Mouse (Mus musculus) thymus, postnatal 14 days (tissue): ENCODE measurements around the gene 2610507B11Rik.

Experiments
- DNase-seq: peaks from one replicate; pipeline ENCODE4 v3.0.0; 2021

Gene 2610507B11Rik

DNA sequence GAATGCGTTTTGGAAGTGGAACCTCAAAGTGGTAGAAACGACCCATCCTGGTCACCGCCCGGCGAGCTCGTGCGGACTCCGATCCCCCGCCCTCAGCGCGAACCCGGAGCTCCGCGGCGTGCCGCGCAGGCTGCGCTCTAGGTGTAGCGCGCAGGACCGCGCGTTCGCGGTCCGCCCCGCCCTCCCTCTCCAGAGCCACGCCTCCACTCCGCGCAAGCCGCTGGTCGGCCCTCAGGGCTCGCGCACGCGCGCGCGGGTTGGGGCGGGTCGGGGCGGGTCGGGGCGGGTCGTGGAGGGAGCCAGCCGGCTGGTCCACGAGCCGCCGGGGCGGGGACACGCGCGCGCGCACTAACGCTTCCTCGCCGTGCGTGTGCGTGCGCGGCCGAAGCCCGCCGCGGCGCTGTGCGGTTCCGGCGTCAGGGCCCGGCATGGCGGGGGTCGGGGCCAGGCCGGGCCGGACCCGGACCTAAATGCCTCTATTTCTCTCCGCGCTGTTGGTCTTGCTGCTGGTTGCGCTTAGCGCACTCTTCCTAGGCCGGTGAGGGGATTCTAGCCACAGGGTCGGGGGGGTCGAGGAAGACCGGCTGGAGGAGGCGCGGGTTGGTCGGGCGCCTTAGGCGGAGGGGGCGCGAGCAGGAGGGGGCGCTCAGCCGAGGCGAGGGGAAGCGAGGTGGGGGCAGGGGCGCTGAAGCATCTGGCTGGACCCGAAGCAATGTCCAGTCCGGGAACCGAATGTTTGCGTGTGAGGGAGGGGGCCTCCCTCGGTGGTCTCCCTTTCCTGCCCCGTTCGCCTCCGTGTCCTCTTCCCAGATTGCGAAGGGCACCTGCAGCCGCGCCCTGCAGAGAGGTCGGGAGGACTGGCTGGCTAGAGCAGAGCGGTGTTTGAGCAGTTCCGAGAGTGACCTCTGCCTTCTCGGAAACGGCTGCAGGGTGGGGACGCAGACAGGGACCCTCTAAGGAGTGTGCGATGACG lies at the start of gene 2610507B11Rik:
TSS of gene 2610507B11Rik (plus strand) at position 373 of the 973 bp plus-strand sequence.
- DNase-seq, result peak; percentile 97

DNA sequence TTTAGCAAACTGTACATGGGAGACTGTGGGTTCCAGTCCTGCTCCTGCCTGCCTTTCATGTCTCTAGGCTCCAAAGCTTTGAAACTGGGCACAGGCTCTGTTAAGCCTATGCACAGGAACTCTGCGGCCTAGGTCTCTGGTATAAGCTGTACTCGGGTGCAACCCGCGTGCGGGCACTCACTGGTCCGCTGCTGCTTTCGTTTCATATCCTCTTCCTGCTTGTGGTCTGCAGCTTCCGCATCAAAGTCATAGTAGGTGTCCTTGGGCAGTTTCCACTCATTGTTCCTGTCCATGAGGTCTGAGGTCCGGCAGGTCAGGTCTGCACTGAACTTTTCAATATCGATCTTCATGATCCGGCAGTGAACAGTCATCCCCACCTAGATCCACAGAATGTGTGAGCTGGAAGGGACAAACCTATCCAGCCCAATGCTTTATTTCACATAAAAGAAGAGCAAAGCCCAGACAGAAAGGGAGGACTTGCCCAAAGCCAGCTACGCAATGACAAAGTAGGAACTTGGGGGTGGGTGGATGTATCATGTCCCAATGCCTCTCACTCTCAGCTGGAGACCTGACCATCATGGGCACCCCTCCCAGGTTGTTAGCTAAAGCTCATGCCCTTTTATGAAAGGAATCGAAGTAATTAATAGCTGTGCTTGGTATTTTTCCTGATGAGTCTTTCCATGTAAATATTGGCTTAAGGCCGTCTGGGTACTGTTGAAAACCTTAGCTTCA lies 48.3 kb upstream of the 2610507B11Rik start:
- no peak for DNase-seq

DNA sequence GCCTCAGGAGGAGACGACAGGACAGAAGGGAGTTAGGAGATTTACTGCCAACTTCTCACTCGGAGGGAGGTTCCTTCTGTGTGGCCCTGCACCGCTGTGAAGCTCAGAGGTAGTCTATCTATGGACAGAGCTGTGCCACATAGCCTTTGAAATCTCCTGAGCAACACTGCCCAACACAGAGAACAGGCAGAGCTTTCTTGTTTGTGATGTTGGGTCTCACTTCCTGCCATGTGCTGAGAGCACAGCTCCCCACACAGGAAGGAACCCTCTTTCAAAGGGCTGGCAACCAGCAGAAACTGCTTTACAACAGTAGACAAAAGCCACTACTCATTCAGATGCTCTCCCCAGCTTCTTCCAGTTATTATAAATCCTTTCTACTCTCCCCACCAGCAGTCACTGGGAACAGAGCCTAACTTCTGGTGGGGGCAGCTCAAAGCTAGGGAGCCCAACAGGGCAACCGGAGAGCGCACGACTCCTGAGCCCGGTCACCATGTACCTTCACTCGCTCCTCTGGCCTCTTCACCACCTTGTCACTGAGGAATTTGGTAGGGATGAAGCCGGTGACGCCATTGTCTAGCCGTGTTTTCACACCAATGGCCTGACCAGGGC lies 45.7 kb upstream of the 2610507B11Rik start:
- DNase-seq, result peak; percentile 41

DNA sequence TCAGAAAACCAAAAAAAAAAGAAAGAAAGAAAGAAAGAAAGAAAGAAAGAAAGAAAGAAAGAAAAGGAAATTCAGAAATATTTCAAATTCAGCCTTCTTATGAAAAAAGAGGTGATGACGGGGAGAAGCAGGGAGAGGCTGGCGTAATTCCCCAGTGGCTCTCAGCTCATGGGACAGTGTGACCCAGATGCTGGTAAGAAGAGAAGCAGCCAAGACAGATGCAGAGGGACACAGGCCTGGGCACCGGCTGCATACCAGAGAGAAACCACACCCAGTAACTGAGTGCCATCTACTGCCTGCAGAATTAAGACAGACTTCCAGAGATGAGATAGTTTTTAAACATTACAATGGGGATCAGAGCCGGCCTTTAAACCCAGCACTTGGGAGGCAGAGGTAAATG lies 38.0 kb upstream of the 2610507B11Rik start:
- DNase-seq, result no peak

DNA sequence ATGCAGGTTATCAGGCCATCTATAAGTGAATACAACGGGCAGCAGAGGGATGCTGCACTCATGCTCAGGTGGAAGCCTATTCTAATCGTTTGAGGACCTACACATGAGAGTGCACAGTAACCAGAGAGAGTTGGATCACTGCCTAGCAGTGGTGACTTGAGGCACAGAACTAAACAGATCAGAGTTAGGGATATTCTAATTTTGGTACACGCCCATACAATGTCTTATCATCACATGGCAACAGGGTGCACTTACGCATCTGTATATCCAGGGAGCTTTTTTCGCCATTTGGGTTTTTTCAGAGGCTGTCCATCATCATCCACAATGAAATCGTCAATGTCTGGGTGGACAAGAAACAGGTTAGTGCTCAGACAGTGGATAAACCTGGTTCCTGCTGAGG lies 30.0 kb upstream of the 2610507B11Rik start:
- DNase-seq, result no peak

DNA sequence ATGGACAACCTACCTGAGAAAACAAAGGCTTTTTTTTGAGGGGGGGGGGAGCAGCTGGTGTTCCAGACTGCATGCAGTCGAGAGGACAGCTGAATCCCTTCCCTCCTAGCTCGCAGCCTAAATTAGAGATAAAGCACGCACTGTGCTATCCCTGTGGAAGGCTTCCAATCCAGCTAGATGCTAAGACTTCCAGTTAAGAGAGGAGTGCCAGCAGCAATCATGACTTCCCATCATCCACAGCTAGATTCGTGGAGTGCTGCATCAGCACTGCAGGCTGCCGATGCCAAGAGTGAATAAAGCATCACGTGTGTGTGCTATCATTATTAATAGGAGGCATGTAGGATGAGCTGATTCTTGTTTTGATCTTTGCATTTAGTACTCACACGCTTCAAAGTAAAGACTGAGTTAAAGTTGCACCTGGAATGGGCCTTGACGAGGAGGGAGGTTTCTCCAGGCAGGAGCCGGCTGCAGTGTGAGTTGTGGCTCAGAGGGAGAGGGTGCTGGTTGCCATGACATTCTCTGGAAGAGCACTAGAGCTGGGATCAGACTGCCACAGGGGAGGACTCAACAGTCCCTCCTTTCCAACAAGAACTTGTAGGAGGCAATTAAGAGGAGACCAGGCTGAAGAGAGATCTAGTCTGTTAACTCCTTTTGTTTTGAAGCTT lies 21.2 kb upstream of the 2610507B11Rik start:
- no peak for DNase-seq

DNA sequence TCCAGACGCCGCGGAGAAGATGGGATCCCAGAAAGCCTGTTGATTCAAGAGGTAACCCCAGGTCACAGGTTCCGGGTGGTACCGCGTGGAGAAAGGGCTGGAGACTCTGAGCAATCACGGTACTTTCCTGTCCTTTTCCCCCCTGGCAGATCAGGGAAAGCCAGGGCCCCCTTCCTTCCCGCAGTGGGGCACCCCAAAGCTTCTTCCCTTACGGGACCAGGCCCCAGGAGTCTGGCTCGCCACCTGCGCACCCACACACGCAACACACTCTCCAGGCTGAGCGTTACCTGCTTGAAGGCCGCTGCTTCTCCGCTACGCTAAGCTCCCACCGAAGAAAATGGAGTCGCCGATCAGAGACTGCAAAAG lies 16.3 kb upstream of the 2610507B11Rik start:
- DNase-seq, result no peak

DNA sequence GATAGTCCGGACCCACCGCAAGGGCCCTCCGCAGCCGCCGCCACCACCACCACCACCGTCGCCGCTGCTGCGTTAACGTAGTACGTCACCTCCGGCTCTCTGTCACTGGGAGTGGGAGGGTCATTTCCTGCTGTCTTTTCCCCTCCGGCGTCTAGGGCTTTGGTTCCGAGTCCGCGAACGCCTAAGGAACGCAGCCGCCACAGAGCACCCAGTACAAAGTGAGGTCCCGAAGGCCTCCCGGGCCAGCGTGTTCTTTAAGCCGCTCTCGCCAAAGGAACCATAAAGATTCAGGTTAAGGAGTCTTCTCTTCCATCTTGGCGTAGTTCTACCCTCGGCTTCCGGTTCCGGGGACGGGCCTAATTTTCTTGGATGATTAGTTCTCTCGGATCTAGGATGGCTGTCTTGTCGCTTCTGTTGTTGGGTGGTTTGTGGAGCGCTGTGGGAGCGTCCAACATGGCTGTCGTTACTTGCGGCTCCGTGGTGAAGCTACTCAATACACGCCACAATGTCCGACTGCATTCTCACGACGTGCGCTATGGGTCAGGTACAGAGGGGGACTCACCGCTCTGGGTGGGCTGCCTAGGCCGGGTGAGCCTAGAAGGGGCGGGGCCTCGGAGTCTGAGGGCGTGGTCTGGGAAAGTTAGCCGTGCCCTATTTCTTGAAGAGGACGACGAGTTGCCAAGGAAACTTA lies 15.8 kb upstream of the 2610507B11Rik start, which contains the start of the genes Sdf2 and Supt6:
TSS of gene Sdf2 (plus strand) at position 120 of the 691 bp plus-strand sequence.
TSS of gene Supt6 (minus strand) at position 361 of the 691 bp plus-strand sequence.
- DNase-seq, result peak; percentile 89

DNA sequence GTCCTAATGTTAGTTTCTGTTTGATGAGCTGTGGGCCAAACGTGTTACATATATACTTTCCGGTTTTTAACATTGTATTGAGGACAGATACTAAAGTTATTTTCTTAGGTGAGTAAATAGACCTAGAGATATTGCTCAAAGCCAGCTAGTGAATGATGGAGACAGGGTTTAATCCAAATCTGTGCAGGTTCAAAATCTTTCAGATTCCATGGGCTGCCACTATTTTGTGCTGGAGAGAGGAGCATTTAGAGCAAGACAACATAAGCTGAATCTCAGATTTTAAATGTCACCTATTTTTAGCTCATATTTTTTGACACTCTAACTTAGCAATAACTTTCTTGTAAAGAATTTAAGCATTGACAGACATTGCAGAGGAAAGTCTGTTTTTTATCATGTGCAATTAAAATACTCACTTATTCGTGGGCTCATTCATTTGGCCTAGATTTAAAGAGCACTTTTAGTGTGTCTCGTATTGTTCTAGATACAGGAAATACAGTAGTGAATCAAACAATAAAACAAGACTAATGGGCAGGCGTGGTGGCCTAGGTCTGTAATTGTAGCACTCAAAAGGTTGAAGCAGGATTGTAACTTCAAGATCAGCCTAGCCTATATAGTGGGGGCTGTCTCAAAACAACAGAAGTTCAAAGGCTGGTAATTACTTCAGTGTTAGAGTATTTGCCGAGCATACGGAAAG lies 15.1 kb upstream of the 2610507B11Rik start:
- no peak for DNase-seq

DNA sequence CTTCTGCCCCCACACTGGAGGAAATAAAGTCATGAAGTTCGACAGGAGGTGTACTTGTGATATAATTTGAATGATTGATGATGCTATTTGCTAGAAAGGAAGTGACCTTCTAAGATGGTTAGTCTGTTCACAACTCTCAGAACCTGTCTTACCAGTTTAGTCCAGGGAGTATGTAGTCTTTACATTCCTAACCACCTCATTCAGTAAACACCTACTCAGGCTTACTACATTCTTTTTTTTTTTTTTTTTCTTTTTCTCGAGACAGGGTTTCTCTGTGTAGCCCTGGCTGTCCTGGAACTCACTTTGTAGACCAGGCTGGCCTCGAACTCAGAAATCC lies 14.6 kb upstream of the 2610507B11Rik start:
- DNase-seq, result no peak

DNA sequence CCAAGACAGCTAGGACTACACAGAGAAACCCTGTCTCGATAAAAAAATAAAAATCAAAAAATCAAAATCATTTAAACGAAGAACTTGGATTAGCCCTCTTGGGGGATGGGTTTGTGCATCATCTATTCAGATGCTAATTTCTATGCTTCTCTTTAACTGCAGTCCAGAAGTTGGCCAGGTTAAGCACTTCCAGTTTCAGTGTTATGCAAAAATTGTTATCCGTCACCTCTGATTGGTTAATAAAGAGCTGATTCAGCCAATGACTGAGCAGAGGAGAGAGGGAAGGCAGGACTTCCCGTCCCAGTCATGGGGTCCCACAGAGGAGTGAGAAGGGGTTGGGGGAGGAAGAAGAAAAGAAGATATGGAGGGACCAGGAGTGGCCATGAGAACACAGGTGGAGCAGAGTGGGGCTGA lies 13.8 kb upstream of the 2610507B11Rik start:
- DNase-seq, result no peak

DNA sequence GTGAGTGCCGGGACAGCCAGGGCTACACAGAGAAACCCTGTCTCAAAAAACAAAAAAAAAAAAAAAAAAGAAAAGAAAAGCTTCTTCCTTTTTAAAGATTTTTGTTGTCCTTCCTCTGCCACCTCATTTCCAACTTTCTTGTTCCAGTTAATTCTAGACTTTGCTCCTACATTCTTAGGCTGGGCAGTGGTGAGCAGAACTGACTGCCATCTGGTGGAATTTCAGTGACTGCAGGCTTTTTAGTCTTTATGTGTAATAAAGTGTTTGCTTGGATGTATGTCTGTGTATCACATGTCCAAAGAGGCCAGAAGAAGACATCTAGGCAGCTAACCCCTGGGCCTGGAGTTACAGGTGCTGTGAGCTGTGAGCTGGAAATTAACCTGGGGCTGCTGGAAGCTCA lies 4.9 kb upstream of the 2610507B11Rik start:
- no peak for DNase-seq

DNA sequence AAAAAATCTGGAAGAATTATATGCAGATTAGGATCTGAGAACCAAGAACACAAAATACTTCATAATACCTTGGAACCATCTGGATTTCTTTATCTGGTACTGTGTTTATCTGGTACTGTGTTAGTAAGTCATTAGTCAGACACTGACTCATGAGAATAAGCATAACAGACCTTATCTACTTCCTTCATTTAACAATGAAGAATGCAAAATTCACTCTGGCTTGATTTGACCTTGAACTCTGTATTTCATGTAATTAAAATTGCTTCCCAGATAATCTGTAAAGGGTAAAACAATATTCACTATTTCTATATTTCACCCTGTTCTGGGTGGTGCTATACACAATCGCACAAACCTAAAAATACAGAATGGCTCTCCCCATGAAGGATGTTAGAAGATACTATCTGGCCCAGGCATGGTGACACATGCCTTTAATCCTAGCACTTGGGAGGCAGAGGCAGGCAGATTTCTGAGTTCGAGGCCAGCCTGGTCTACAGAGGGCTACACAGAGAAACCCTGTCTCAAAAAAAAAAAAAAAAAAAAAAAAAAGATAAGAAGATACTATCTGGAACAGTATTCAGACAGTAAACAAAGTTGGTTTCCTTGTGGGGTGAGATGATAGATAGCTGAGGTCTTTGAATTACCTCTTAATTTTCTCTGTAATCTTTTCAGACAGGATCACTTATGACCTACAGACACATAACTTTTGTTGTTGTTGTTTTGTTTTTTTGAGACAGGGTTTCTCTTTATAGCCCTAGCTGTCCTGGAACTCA lies 878 bp upstream of the 2610507B11Rik start:
- DNase-seq, result no peak

DNA sequence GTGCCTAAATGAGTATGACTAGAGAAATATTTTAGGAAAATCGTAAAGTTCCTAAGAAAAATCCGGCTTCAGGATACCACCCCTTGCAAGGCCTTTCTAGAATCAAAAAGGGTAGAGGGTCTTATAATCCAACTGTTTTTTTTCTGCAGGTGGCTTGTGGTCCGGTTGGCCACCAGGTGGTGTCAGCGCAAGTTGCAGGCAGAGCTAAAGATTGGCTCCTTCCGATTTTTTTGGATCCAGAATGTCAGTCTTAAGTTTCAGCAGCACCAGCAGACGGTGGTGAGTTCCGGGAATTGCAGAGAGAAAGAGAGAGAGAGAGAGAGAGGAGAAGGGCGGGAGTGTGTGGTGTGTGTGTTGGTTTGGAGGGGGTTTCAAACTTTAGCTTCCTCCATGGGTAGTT lies 998 bp downstream of the 2610507B11Rik start:
- peak; percentile 65 for DNase-seq

DNA sequence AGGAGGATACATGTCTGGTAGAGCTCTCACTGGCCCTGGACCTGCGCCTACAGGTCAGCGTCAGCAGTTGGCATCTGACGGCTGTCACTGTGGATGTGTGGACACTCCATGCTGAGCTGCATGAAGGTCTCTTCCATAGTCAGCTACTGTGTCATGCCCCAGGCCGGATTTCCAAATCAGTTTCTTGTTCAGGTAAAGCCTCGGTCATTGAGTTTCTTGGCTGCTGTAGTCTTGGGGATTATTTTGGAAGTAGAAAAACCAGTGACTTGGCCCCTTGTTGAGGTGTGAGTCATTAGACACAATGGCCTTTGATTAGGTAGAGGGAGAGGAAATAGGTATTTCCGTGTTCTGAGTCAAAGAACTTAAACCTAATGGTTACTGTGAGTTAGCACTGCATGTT lies 4.0 kb downstream of the 2610507B11Rik start:
- DNase-seq, result no peak

DNA sequence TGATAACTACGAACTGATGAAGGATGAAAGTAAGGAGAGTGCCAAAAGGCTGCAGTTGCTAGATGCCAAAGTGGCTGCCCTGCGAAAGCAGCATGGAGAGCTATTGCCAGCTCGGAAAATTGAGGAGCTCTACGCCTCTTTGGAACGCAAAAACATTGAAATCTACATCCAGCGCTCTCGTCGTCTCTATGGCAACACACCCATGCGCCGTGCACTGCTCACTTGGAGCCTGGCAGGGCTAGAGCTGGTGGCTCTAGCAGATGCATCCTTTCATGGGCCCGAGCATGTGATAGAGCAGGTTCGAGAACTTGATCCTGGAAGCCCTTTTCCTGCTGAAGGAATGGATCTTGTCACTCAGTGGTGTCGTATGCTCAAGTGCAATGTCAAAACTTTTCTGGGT lies 10.4 kb downstream of the 2610507B11Rik start:
- no peak for DNase-seq

DNA sequence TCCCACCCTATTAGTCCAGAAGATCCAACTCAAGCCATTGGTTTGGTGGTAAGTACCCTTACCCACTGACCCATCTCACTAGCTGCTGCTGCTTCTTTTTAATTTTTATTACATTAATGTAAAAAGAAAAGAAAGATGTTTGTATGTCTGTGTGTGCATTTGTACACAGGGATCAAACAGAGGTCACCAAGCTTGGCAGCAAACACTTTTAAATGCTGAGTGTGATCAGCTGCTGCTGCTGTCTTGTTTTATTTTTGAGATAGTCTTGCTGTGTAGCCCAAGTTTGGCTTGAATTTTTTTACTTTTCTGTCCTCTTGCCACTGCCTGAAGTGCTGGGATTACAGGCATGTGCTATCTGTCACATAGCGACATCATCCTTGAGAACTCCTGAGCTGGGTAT lies 14.0 kb downstream of the 2610507B11Rik start:
- DNase-seq, result no peak

DNA sequence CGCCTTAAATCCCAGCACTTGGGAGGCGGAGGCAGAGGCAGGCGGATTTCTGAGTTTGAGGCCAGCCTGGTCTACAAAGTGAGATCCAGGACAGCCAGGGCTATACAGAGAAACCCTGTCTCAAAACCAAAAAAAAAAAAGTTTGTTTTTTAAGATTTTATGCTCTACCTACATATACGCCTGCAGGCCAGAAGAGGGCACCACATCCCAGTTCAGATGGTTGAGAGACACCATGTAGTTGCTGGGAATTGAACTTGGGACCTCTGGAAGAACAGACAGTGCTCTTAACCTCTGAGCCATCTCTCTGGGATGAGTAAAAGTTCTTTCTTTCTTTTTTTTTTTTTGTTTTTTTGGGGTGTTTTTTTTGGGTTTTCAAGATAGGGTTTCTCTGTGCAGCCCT lies 14.6 kb downstream of the 2610507B11Rik start:
- DNase-seq, result peak; percentile 23

DNA sequence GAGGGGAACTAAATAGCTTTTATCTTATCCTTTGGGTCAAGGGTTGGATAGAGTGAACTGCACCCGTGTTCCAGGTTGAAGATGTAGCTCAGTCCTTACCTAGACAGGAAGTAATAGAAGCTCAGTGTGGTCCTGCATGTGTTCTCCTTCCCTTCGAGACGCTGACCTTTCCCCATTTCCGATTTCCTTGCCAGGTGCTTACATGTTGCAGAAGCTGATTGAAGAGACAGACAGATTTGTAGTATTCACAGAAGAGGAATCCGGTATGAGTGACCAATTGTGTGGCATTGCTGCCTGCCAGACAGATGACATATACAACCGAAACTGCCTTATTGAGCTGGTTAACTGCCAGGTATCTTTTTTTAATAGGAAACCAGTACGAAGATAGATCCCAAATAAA lies 17.3 kb downstream of the 2610507B11Rik start:
- no peak for DNase-seq

DNA sequence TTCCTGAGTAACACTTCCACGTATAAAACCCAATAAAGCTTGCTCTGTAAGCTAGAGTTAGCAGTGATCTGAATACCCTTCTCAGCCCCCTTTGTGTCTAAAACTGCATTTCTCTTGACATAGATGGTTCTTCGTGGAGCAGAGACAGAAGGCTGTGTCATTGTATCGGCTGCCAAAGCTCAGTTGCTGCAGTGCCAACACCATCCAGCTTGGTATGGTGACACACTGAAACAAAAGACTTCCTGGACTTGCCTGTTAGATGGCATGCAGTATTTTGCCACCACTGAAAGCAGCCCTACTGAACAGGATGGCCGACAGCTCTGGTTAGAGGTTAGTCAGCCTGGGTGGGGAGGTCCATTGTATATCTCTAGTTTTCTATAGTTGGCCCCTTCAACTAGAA lies 18.0 kb downstream of the 2610507B11Rik start:
- no peak for DNase-seq
